Mouse (Mus musculus) layer of hippocampus, postnatal 25 days (tissue): ENCODE measurements around the gene Fscn1. TPM values are rescaled to one million over a fixed set of nuclear protein-coding genes. Genes with fewer than 3 reads are reported as not detected.
A peak's percentile ranks its signal among the peaks of the same experiment; 100 is the strongest.

Experiments
- DNase-seq, 2 experiments: peaks; one replicate each; pipeline ENCODE4 v3.0.0; 2022; ENCODE audit warnings: mixed read lengths in 2 of 2, low spot score in 1 of 2; ENCODE audit errors: extremely low spot score in 1 of 2
- total RNA-seq, 2 experiments: library from RNA; stranded (reverse); gene quantifications; 2 replicates each; pipeline ENCODE4 v1.2.3; 2021

The Fscn1 gene
- total RNA-seq, result 100 to 1,000 TPM; 229 to 232 TPM

- DNase-seq, result peak; percentile 96 to 97
These were observed at the start of gene Fscn1 for GRCm38 (mm10) chr5:142959576-142960556. Gene Fscn1 (plus strand): TSS chr5:142960343.

- DNase-seq, result no peak
These were observed 48.5 kb upstream of the Fscn1 start for GRCm38 (mm10) chr5:142911629-142912028.

GRCm38 (mm10) chr5:142912320-142912719 is 47.8 kb upstream of the Fscn1 start:
- DNase-seq, result no peak

GRCm38 (mm10) chr5:142912739-142913138 is 47.4 kb upstream of the Fscn1 start:
- no peak for DNase-seq

- DNase-seq, result no peak
These were observed 44.9 kb upstream of the Fscn1 start for GRCm38 (mm10) chr5:142915231-142915630.

GRCm38 (mm10) chr5:142916593-142916992 is 43.5 kb upstream of the Fscn1 start:
- DNase-seq, result no peak

- DNase-seq, result no peak
These were observed 42.7 kb upstream of the Fscn1 start for GRCm38 (mm10) chr5:142917402-142917801.

- no peak for DNase-seq
These were observed 39.7 kb upstream of the Fscn1 start for GRCm38 (mm10) chr5:142920311-142921073.

- DNase-seq, result no peak
These were observed 39.1 kb upstream of the Fscn1 start for GRCm38 (mm10) chr5:142921074-142921459.

GRCm38 (mm10) chr5:142922251-142922650 is 37.9 kb upstream of the Fscn1 start:
- no peak for DNase-seq

GRCm38 (mm10) chr5:142923781-142924180 is 36.4 kb upstream of the Fscn1 start:
- DNase-seq, result no peak

GRCm38 (mm10) chr5:142924336-142924959 is 35.7 kb upstream of the Fscn1 start:
- no peak for DNase-seq

GRCm38 (mm10) chr5:142926204-142926939 is 33.8 kb upstream of the Fscn1 start:
- no peak for DNase-seq

GRCm38 (mm10) chr5:142926940-142927228 is 33.3 kb upstream of the Fscn1 start:
- DNase-seq, result no peak

- DNase-seq, result no peak
These were observed 32.7 kb upstream of the Fscn1 start for GRCm38 (mm10) chr5:142927341-142927930.

GRCm38 (mm10) chr5:142928749-142929399 is 31.3 kb upstream of the Fscn1 start:
- peak; percentile 38 to 46 for DNase-seq

GRCm38 (mm10) chr5:142929400-142929752 is 30.8 kb upstream of the Fscn1 start:
- no peak for DNase-seq

- DNase-seq, result no peak
These were observed 28.9 kb upstream of the Fscn1 start for GRCm38 (mm10) chr5:142931241-142931745.

GRCm38 (mm10) chr5:142932084-142932685 is 28.0 kb upstream of the Fscn1 start:
- DNase-seq, result peak in 1 of 2 experiments; percentile 66
